In the genomic region with DNA sequence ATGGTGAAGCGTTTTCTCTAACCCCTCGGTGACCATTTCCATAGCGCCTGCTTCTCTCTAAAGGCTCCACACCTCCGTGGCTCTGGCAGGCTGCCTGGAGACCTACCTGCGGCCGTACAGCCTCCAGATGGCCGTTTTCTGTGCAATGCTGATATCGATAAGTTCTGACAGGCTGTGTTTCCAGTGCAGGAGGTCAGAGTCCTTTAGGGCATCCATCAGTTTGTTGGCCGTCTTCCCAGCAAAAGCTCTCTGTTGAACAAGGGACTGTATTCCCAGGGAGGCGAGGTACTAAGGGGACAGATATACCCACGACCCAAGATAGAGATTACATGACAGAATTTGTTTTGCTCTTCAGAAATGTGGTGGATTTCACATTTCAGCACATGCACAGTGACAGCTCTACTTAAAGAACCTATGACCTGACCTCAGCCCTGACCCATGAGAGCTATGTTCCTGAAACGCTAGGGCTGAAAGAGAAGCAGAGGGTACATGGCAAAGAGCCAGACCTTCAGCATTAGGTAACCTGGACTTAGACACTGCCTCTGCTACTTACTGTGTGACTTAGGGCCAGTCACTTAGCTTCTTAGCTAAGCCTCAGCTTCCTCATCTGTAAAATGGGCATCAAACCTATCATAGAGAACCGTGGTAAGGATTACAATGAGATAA, we compare ENCODE assay signal across 11 mouse cellular contexts. TPM values are rescaled to one million over a fixed set of nuclear protein-coding genes. Genes with fewer than 3 reads are reported as not detected.
DNase-seq lines count a peak whose midpoint lies in the region; ATAC-seq lines count a peak whose summit lies in the region.
"Had no signal": no experiment of that assay in that cellular context is flagged by ENCODE, and none has a peak within 500 bp of the region (broad histone marks: within the 10 kb centered on the region; RNA-seq: fewer than 3 reads in every experiment).

No protein-coding gene starts in this region.

- ATAC-seq in heart, embryonic 12.5 days (ENCODE audit: insufficient number of reproducible peaks, low FRiP score) = no peak
- ATAC-seq in liver, embryonic 12.5 days = no peak
- ATAC-seq in hindbrain, embryonic 16.5 days = peak; percentile 14; the same call in 1 of the 2 replicates
- no peak for ATAC-seq in neural tube, embryonic 15.5 days (ENCODE audit: low FRiP score)

- H3K9ac ChIP-seq in heart, embryonic 12.5 days = no peak overlapping the region
- H3K9ac ChIP-seq in liver, embryonic 12.5 days = no peak overlapping the region
- no peak overlapping the region for H3K9ac ChIP-seq in hindbrain, embryonic 16.5 days (ENCODE audit: low read depth, low read length)
- no peak overlapping the region for H3K9ac ChIP-seq in neural tube, embryonic 15.5 days (replicated peaks)
- H3K9ac ChIP-seq: limb, embryonic 15.5 days had no signal

- DNase-seq in heart, adult 11 months = no peak
- DNase-seq in liver = no peak
- DNase-seq in left cerebral cortex, adult 18-20 months (ENCODE audit: low spot score in 2 of 2) = no peak
- no peak for DNase-seq in lung, postnatal 4 days
- DNase-seq: thymus, adult 2 months had no signal

- WGBS in heart, embryonic 12.5 days = 66% methylated on average over 13 of the region's 13 CpGs
- 79% methylated on average over 13 of the region's 13 CpGs for WGBS in liver, embryonic 12.5 days (ENCODE audit: insufficient replicate concordance)
- WGBS in hindbrain, embryonic 16.5 days = 74% methylated on average over 13 of the region's 13 CpGs
- 62% methylated on average over 13 of the region's 13 CpGs for WGBS in neural tube, embryonic 15.5 days

- H3K4me3 ChIP-seq in heart, embryonic 12.5 days = no peak overlapping the region
- no peak overlapping the region for H3K4me3 ChIP-seq in liver, embryonic 12.5 days
- no peak overlapping the region for H3K4me3 ChIP-seq in hindbrain, embryonic 16.5 days (ENCODE audit: low read length)
- H3K4me3 ChIP-seq in neural tube, embryonic 15.5 days (replicated peaks) = no peak overlapping the region
- H3K4me3 ChIP-seq: limb, embryonic 15.5 days had no signal

- H3K4me2 ChIP-seq in heart, embryonic 12.5 days = no peak overlapping the region
- no peak overlapping the region for H3K4me2 ChIP-seq in liver, embryonic 12.5 days
- H3K4me2 ChIP-seq in hindbrain, embryonic 16.5 days (ENCODE audit: low read length) = no peak overlapping the region
- H3K4me2 ChIP-seq in neural tube, embryonic 15.5 days = no peak overlapping the region
- H3K4me2 ChIP-seq: limb, embryonic 15.5 days had no signal

- H3K36me3 ChIP-seq in heart, embryonic 12.5 days = peaks cover 87% of the 10 kb centered on the region
- peaks cover 97% of the 10 kb centered on the region for H3K36me3 ChIP-seq in liver, embryonic 12.5 days
- peaks cover 61% of the 10 kb centered on the region for H3K36me3 ChIP-seq in hindbrain, embryonic 16.5 days (ENCODE audit: control insufficient read depth, insufficient read depth, low read length)
- H3K36me3 ChIP-seq in neural tube, embryonic 15.5 days = peaks cover 89% of the 10 kb centered on the region

- H3K4me1 ChIP-seq in heart, embryonic 12.5 days (replicated peaks) = peaks cover 52% of the 10 kb centered on the region
- H3K4me1 ChIP-seq in liver, embryonic 12.5 days = peaks cover 38% of the 10 kb centered on the region
- H3K4me1 ChIP-seq in hindbrain, embryonic 16.5 days (ENCODE audit: control insufficient read depth, insufficient read depth, low read depth, low read length) = peaks cover 20% of the 10 kb centered on the region
- H3K4me1 ChIP-seq in neural tube, embryonic 15.5 days = peaks cover 26% of the 10 kb centered on the region

- no peaks in the 10 kb centered on the region for H3K27me3 ChIP-seq in heart, embryonic 12.5 days (replicated peaks)
- no peaks in the 10 kb centered on the region for H3K27me3 ChIP-seq in liver, embryonic 12.5 days (replicated peaks)
- no peaks in the 10 kb centered on the region for H3K27me3 ChIP-seq in hindbrain, embryonic 16.5 days (replicated peaks; ENCODE audit: control insufficient read depth, insufficient read depth, low read length)
- H3K27me3 ChIP-seq in neural tube, embryonic 15.5 days (replicated peaks) = no peaks in the 10 kb centered on the region
- H3K27me3 ChIP-seq: CH12.LX; limb, embryonic 15.5 days had no signal

- no peaks in the 10 kb centered on the region for H3K9me3 ChIP-seq in heart, embryonic 12.5 days (replicated peaks)
- no peaks in the 10 kb centered on the region for H3K9me3 ChIP-seq in liver, embryonic 12.5 days (replicated peaks)
- no peaks in the 10 kb centered on the region for H3K9me3 ChIP-seq in hindbrain, embryonic 16.5 days (ENCODE audit: control insufficient read depth, low read length)
- H3K9me3 ChIP-seq in neural tube, embryonic 15.5 days (replicated peaks) = no peaks in the 10 kb centered on the region
- H3K9me3 ChIP-seq: limb, embryonic 15.5 days had no signal

- H3K27ac ChIP-seq in heart, embryonic 12.5 days (ENCODE audit: poor library complexity, severe bottlenecking) = peak overlapping the region; percentile 12; the same call in 1 of the 2 replicates
- peak overlapping the region; percentile 59 for H3K27ac ChIP-seq in liver, embryonic 12.5 days
- H3K27ac ChIP-seq in hindbrain, embryonic 16.5 days (ENCODE audit: low read depth, low read length) = peak overlapping the region; percentile 7
- H3K27ac ChIP-seq in neural tube, embryonic 15.5 days (replicated peaks) = peak overlapping the region; percentile 70
- H3K27ac ChIP-seq: limb, embryonic 15.5 days had no signal

RNA-seq across cellular contexts. Expression of a gene that starts 20.7 kb away (rescaled TPM):
- polyA plus RNA-seq in heart, embryonic 12.5 days (2016; fragmentation: Nextera tagmentation; extraction: Ambion mirVana) = 342 and 343 TPM in 2 replicates
- 330 and 342 TPM in 2 replicates for polyA plus RNA-seq in liver, embryonic 12.5 days (2016; fragmentation: Nextera tagmentation; extraction: Ambion mirVana)
- 495 and 497 TPM in 2 replicates for polyA plus RNA-seq in hindbrain, embryonic 16.5 days (2015; fragmentation: Nextera tagmentation; extraction: Ambion mirVana)
- 451 TPM in 2 replicates for polyA plus RNA-seq in neural tube, embryonic 15.5 days (2015; fragmentation: Nextera tagmentation; extraction: Ambion mirVana)
- 100 to 1,000 TPM; 212 to 231 TPM for total RNA-seq in left cerebral cortex, adult 18-20 months (2021)

RNA-seq across cellular contexts. Expression of a gene that starts 21.3 kb away (rescaled TPM):
- 18.4 and 19.4 TPM in 2 replicates for polyA plus RNA-seq in heart, embryonic 12.5 days (2016; fragmentation: Nextera tagmentation; extraction: Ambion mirVana)
- 14.5 and 16.7 TPM in 2 replicates for polyA plus RNA-seq in liver, embryonic 12.5 days (2016; fragmentation: Nextera tagmentation; extraction: Ambion mirVana)
- polyA plus RNA-seq in hindbrain, embryonic 16.5 days (2015; fragmentation: Nextera tagmentation; extraction: Ambion mirVana) = 68.1 and 69.3 TPM in 2 replicates
- polyA plus RNA-seq in neural tube, embryonic 15.5 days (2015; fragmentation: Nextera tagmentation; extraction: Ambion mirVana) = 56.7 and 69.9 TPM in 2 replicates
- 100 to 1,000 TPM; 192 to 206 TPM for total RNA-seq in left cerebral cortex, adult 18-20 months (2021)

RNA-seq across cellular contexts. Expression of a gene that starts 49.4 kb away (rescaled TPM):
- 26.2 and 32.4 TPM in 2 replicates for polyA plus RNA-seq in heart, embryonic 12.5 days (2016; fragmentation: Nextera tagmentation; extraction: Ambion mirVana)
- 14.4 and 14.9 TPM in 2 replicates for polyA plus RNA-seq in liver, embryonic 12.5 days (2016; fragmentation: Nextera tagmentation; extraction: Ambion mirVana)
- 46.5 and 52.2 TPM in 2 replicates for polyA plus RNA-seq in hindbrain, embryonic 16.5 days (2015; fragmentation: Nextera tagmentation; extraction: Ambion mirVana)
- polyA plus RNA-seq in neural tube, embryonic 15.5 days (2015; fragmentation: Nextera tagmentation; extraction: Ambion mirVana) = 41.4 and 43.6 TPM in 2 replicates
- total RNA-seq in left cerebral cortex, adult 18-20 months (2021) = 10 to 100 TPM; 51.9 to 53.3 TPM

Comparison
In these comparisons a context has a peak if more than half of its experiments do, and no peak if none do; other contexts are left out.
1. H3K27ac ChIP-seq: peak in every context shown above with its lines; median percentile 70 in neural tube, embryonic 15.5 days; 59 in liver, embryonic 12.5 days; 12 in heart, embryonic 12.5 days; 7 in hindbrain, embryonic 16.5 days.